Mouse (Mus musculus) lung, adult 18-20 months (tissue): ENCODE measurements around the gene Cfh.
"Not testable (repeated sequence)": the region's sequence is repeated elsewhere in the genome, so short reads cannot be mapped to it uniquely, and the experiment has no call there.

ENCODE experiments used
- DNase-seq, 2 experiments: peaks; one replicate each; pipeline ENCODE4 v3.0.0; 2022; ENCODE audit warnings: mixed read lengths in 2 of 2

Gene Cfh

DNA sequence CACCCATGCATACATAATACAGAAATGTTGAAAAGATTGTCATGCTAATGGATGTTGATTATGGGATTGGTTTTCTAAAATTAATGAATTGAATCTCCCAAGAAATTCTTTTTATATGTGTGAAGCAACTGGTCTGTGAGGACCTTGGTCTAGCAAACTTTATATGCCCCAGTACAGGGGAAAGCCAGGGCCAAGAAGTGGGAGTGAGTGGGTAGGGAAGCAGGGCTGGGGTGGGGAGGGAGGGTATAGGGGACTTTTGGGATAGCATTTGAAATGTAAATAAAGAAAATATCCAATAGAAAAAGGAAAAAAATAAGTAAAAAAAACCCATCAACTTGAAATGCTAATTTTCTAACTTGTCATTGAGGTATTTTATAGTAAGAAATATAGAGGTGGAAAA is at the start of gene Cfh:
Gene Cfh, minus strand, starts transcription at position 101 of the 400 bp plus-strand sequence.
- not testable (repeated sequence) for DNase-seq

DNA sequence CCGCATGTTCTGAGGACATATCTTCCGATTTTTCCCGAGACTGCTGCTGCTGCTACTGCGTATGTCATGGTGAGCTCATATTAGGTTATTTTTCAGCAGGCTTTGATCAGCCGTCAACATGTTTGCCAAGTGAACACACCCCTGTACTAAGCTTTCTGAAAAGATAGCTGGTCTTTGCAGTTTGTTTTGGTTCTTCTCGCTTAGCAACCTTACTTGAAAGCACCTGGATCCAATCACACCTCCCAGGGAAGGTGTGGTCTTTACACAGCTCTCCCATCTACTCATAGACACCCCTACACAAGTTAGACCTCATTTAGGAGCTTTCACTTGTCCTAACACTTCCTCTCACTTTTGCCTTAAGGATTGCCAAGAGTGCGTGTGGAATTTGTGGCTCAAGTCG is 43.1 kb upstream of the Cfh start:
- no peak for DNase-seq

DNA sequence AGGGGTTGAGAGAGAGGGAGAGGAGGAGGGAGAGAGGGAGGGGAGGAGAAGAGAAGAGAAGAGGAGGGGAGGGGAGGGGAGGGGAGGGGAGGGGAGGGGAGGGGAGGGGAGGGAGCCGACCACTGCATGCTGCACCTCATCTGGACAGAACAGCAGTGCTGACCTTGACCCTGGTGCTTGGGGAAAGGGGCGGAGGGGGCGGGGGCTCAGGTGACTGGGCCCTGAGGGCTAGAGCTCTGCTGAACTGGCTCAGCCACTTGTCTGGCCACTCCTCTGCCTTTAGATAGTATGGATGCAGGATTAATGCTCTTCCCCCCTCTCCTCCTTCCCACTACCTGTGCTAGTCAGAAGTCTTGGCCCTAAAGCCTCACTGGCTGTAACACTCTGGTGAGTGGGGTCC is 41.7 kb upstream of the Cfh start:
- no peak for DNase-seq

DNA sequence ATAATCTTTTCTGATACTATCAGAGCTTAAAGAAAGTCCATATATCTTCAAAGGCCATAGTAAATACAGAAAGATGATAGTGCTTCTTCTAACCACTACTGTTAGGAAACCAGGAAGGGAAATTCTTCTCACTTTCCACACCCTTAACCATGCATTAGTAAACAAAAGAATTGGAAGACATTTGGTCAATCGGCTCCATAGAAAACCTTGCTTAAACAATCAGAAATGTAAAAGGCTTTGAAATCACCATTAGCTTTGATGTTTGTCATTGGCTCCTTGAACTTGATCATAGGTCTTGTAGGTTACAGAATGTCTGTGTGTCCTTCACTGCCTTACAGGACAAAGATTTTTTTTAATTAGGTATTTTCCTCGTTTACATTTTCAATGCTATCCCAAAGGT is 21.8 kb upstream of the Cfh start:
- DNase-seq: no peak

DNA sequence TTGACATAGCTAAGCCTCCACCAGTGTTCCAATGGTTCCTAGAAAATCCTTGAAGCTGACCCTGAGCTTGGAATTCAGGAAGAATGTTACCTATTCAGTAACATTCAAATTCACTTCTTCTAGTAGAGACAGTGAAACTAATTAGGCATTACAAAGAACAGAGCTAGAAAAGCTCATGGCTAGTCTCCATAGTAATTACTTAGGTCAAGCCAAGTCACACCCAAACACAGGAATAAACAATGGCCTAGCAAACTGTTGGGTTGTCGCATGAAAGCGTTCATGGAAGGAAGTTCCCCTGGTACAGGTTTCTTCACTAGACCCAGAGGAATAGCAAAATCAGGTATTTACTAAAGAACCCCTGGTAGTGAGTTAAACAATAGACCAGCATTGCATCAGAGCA is 4.9 kb upstream of the Cfh start:
- DNase-seq: not testable (repeated sequence)

DNA sequence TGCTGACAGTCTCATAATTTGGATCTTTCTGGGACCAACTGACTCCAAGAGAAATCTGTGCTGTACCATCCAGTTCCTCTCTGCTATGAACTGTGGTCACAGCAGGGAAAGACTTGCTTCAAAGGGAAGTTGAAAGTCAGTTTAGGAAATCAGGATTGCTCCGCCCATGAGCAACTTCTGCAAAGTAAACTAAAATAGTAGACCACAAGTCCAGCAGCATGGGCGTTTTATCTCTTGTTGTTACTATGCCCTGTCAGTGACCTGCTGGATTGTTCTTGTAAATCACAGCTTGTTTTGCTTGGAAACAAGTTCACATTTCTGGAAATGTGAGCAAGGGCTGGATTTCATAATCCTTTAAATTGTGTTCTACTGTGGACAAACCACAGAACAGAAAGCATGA is 356 bp downstream of the Cfh start:
- peak; percentile 46 to 61 for DNase-seq

DNA sequence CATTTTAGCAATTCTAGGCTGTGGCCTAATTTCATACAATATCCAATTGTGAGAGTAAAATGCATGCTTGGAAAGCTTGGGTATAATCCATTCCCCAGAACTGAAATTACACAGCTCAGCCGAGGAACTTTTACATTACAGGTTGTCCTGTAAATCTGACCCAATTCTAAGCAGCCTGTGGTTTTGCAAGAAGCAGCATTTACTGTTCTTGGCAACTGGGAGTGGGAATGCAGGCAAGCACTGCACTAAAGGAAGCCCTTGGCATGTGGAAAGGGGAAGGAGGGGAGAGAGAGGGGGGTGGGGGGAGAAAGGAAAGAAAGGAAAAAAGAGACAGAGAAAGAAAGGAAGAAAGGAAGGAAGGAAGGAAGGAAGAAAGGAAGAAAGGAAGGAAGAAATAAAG is 3.4 kb downstream of the Cfh start:
- peak in 1 of 2 experiments; percentile 4 for DNase-seq

DNA sequence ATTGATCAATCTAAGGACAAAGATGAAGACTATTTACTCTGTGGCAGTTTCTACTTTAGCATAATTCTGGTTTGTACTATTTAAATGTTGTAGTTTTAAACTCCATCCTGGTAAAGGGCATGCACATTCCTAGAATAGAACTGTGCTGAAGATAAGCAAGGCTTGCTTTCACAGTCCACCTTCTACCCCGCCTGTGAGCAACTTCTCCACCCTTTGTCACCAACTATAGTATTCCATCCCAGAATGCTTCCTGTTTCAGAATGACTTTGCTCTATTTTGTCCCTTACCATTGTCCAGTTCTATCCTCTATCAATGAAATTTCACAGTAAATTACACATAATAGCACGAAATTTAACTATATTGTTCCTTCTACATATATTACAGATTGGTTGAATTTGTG is 8.1 kb downstream of the Cfh start:
- DNase-seq: no peak

DNA sequence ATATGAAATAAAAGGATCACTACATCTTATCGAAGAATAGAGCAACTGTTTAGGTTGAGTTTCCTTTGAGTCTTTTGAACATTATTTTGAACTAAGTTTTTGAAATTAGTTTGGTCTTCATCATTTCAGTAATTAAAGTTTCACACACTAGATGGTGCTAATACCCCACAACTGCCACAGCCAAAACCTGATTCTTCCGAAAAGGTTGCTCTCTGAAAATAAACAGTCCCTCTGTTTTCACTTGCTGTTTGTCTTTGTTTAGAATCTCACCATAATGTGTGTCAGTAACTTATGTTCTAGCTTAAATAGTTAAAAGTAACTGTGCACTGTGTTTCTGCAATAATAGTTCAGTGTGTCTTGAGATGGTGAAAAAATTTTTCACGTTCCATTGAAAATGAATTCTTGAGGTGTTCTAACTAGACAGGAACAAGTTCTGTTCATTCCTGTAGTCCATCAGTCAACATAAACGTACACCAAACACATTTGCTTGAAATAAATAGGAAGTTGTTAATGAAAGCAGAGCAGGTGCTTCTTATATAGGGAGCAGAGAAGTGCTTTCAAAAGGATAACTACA is 11.9 kb downstream of the Cfh start:
- no peak for DNase-seq

DNA sequence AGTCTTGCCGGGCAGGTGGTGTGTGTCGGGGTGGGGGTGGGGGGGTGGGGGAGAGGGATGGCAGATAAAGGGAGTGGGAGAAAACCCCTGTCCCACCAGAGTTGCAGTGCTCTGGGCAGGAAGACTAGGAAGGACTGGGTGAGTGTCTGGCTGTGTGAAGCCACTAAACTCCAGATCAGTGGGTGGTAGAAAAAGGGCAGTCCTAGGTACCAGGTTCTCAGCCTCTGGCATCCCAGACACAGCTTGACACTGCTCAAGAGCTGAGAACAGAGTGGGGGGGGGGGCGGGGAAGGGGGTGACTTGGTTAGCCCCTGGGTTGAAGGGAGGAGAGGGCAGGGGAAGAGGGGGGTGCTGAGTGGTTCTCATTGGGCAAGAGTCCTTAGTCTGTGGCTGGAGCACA is 24.6 kb downstream of the Cfh start:
- DNase-seq: no peak

DNA sequence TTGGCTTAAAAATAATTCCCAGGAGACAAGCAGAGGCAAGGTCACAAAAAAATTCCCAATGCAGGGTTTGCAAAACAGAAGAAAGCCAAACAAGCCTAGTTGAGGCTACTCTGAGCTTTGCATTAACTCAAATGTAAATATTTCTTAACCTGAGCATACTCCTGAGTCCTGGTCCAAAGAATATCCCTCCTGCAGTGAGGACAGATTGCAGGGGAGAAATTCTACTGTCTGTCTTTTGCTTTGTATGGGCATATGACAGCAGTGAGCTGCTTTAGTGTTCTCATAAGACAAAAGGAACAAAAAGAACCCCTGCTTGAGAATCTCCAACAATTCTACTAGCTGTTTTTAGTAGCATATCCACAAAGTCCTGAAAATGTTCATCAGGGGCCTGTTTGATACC is 114.1 kb downstream of the Cfh start:
- no peak for DNase-seq
